Mouse (Mus musculus) thymus, postnatal 0 days (tissue): ENCODE measurements around the gene Nmi. TPM values are rescaled to one million over a fixed set of nuclear protein-coding genes. Genes with fewer than 3 reads are reported as not detected.
"Not testable (repeated sequence)": the region's sequence is repeated elsewhere in the genome, so short reads cannot be mapped to it uniquely, and the experiment has no call there.

Experiments
- DNase-seq: peaks from one replicate; pipeline ENCODE4 v3.0.0-alpha.2; 2015; ENCODE audit warnings: low spot score
- polyA plus RNA-seq: library from polyadenylated mRNA; unstranded; fragments of >200 nt; fragmentation: Nextera tagmentation; extraction: Ambion mirVana; gene quantifications from 2 replicates; pipeline ENCODE4 v1.2.1, GENCODE M21; 2015

The Nmi gene
- polyA plus RNA-seq = 91.3 and 94.6 TPM in 2 replicates

- no peak for DNase-seq
These were observed at the start of gene Nmi for GRCm38 (mm10) chr2:51973410-51973968. Nmi (minus strand) TSS chr2:51973494.

- no peak for DNase-seq
These were observed 43.1 kb upstream of the Nmi start for GRCm38 (mm10) chr2:52016361-52016760.

GRCm38 (mm10) chr2:52013306-52013820 lies 40.1 kb upstream of the Nmi start:
- no peak for DNase-seq

- not testable (repeated sequence) for DNase-seq
These were observed 38.5 kb upstream of the Nmi start for GRCm38 (mm10) chr2:52011820-52012219.

- DNase-seq = no peak
These were observed 33.1 kb upstream of the Nmi start for GRCm38 (mm10) chr2:52006380-52006779.

GRCm38 (mm10) chr2:52002299-52002698 lies 29.0 kb upstream of the Nmi start:
- DNase-seq = not testable (repeated sequence)

- no peak for DNase-seq
These were observed 28.2 kb upstream of the Nmi start for GRCm38 (mm10) chr2:52001521-52001920.

- DNase-seq = no peak
These were observed 26.7 kb upstream of the Nmi start for GRCm38 (mm10) chr2:51999996-52000395.

- DNase-seq = no peak
These were observed 18.2 kb upstream of the Nmi start for GRCm38 (mm10) chr2:51991447-51991846.

- DNase-seq = no peak
These were observed 16.3 kb upstream of the Nmi start for GRCm38 (mm10) chr2:51989559-51989958.

- DNase-seq = no peak
These were observed 13.4 kb upstream of the Nmi start for GRCm38 (mm10) chr2:51986695-51987094.

GRCm38 (mm10) chr2:51986157-51986556 lies 12.9 kb upstream of the Nmi start:
- no peak for DNase-seq

- no peak for DNase-seq
These were observed 11.9 kb upstream of the Nmi start for GRCm38 (mm10) chr2:51985241-51985640.

- peak; percentile 27 for DNase-seq
These were observed 9.0 kb upstream of the Nmi start for GRCm38 (mm10) chr2:51982288-51982687.

- no peak for DNase-seq
These were observed 8.3 kb upstream of the Nmi start for GRCm38 (mm10) chr2:51981630-51982029.

GRCm38 (mm10) chr2:51972641-51973409 lies 469 bp downstream of the Nmi start:
- DNase-seq = peak; percentile 83

GRCm38 (mm10) chr2:51972142-51972541 lies 1.2 kb downstream of the Nmi start:
- DNase-seq = peak; percentile 70

- DNase-seq = no peak
These were observed 2.4 kb downstream of the Nmi start for GRCm38 (mm10) chr2:51970897-51971296.

GRCm38 (mm10) chr2:51967288-51967687 lies 6.0 kb downstream of the Nmi start:
- no peak for DNase-seq

GRCm38 (mm10) chr2:51953648-51954204 lies 19.6 kb downstream of the Nmi start:
- no peak for DNase-seq

- no peak for DNase-seq
These were observed 22.4 kb downstream of the Nmi start for GRCm38 (mm10) chr2:51950876-51951275.

GRCm38 (mm10) chr2:51948105-51948830 lies 25.0 kb downstream of the Nmi start:
- no peak for DNase-seq
